Mouse (Mus musculus) T-helper 17 cell (primary cell): Measurements from ENCODE around the gene Sv2b.

Experiments used
- in situ Hi-C, 2 experiments: fragments of 300-600 bp; cut with MboI, MseI; formaldehyde crosslinking; loops; 1 replicate in 1 of 2; 2 replicates in 1 of 2; pipeline ENCODE4 v1.15.1; 2025; ENCODE audit warnings: high pct_unique_total_duplicates in 2 of 2

The Sv2b gene

GRCm38 (mm10) chr7:75292246-75292645 lies 16.8 kb downstream of the Sv2b start:
- in situ Hi-C loops: no loop called here

- in situ Hi-C loops: no loop called here
Measured at GRCm38 (mm10) chr7:75290554-75290953, 18.5 kb downstream of the Sv2b start.

GRCm38 (mm10) chr7:75287237-75287636 lies 21.8 kb downstream of the Sv2b start:
- in situ Hi-C loops: no loop called here

- in situ Hi-C loops: no loop called here
Measured at GRCm38 (mm10) chr7:75282951-75283350, 26.1 kb downstream of the Sv2b start.

- in situ Hi-C loops: no loop called here
Measured at GRCm38 (mm10) chr7:75282080-75282650, 26.9 kb downstream of the Sv2b start.

- in situ Hi-C loops: no loop called here
Measured at GRCm38 (mm10) chr7:75281106-75281505, 28.0 kb downstream of the Sv2b start.

GRCm38 (mm10) chr7:75277847-75278246 lies 31.2 kb downstream of the Sv2b start:
- in situ Hi-C loops: no loop called here

DNA sequence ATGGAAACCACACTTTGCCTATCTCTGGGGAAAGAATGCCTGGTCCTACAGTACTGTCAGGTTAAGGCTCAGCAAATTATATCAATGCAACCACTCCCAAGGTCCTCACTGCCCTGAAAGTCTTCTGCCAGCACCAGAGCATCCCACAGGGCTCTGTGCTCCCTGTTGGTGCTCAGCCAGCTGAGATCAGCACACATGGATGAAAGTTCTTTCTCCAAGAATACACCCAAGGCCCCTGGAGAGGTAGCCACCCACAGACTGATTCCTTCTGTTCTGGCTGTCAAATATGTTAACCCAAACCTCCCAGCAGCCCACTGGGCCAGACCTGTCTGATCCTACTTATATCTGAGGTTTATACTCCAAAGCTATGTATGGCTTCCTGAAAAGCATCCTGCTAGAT lies 32.3 kb downstream of the Sv2b start:
- in situ Hi-C loops: no loop called here

DNA sequence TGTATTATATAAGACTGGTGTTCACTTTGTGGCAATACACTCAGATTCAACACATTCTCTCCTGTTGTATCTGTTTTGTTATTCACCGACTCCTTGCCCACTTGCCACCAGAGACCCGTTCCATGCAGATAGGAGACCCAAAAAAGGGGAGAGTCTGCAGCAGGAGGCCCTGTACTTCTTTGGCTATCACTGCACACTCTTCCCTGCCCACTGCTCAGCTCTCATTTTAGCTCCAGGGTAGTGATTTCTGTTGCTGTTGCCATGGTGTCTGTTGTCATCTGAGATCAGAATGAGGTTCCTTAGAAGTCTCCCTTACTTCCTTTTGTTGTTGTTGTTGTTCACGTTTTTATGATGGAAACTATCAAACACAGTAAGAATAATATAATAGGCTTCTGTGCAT lies 34.5 kb downstream of the Sv2b start:
- in situ Hi-C loops: no loop called here

GRCm38 (mm10) chr7:75273633-75274032 lies 35.4 kb downstream of the Sv2b start:
- in situ Hi-C loops: no loop called here

- in situ Hi-C loops: no loop called here
Measured at GRCm38 (mm10) chr7:75271921-75272381, 37.1 kb downstream of the Sv2b start.

- in situ Hi-C loops: no loop called here
Measured at GRCm38 (mm10) chr7:75271306-75271705, 37.8 kb downstream of the Sv2b start.

- in situ Hi-C loops: no loop called here
Measured at GRCm38 (mm10) chr7:75267236-75267635, 41.8 kb downstream of the Sv2b start.

- in situ Hi-C loops: no loop called here
Measured at GRCm38 (mm10) chr7:75265241-75265640, 43.8 kb downstream of the Sv2b start.

DNA sequence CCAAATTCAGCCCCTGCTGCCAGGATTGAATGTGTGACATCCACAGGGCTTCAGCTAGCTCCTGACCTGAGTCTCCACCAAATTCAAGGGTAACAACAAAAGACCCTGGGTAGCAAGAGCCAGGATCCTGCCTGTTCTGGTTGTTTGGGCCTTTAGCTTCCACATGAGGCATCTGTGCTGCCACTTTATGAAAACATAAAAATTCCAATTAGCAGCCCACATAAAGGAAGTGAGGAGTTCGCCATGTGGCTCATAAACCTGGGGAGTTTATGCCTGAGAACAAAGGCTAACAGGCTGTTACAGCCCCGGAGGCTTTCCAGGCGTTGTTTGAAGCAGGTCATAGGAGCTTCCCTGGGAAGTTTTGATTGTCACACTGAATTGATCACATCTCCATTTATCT lies 49.1 kb downstream of the Sv2b start:
- in situ Hi-C loops: loop anchor here in 1 of 2 experiments (5.0 kb wide), 1 partner anchor 538 kb away; no protein-coding TSS in a partner anchor

DNA sequence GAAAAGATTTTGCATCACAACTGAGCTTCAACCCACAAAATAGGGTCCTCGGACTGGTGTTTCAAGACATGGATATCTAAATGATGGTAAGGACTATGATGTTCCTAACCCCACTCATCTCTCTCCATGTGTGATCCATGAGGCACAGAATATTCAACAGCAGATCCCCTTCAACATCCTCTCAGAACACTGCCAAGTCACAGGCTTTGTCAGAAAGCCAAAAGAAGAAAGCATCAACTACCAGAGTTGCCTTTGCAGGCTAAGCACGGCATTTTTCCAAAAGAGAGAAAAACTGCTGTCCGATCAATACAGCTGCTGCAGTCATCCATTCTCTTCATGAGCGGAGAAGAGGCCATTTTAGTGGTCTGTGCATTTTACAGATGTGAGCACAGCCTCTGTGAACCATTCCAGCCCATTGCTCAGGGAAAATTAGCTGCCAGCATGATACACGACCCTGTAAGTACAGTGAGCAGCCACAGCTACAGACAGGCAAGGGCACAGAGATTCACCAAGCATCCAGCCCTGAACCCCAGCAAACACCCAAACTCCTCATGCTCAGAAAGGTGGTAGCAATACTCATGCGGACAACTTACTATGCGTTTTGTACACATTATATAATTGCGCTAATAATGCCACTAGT lies 55.3 kb downstream of the Sv2b start:
- in situ Hi-C loops: no loop called here

- in situ Hi-C loops: loop anchor here in 1 of 2 experiments (10.0 kb wide), 1 partner anchor 1744 kb away; no protein-coding TSS in a partner anchor
Measured at GRCm38 (mm10) chr7:75240754-75241507, 68.1 kb downstream of the Sv2b start.

DNA sequence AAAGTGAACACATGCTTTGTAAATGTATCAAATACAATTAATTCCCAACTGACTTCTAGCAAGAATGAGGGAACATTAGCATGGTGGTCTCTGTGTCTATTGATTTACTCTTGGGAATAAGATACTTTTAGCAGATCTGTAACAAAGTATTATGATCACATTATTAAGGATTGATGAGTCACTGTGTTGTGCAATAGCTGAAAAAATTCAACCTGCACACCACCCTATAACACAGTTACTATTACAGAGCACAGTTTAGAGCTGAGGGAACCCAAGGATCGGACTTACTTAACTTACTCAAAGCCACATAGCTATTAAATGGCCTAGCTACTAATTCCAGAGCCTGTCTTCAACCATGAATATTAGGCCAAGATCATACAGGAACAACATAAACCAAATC lies 72.7 kb downstream of the Sv2b start:
- in situ Hi-C loops: no loop called here

DNA sequence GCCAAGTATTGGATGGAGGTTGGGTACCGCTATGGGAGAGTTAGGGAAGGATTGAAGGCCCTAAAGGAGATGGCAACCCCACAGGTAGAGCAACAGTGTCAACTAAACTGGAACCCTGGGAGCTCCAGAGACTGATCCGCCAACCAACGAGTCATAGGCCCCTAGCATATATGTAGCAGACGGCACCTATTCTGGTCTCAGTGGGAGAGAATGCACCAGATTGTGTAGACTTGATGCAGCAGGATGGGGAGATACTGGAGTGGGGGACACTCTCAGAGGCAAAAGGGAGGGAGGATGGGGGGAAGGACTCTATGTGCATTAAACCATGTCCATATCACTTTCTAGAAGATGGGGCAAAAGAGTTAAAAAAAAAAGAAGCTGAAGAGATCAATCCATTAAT lies 84.9 kb downstream of the Sv2b start:
- in situ Hi-C loops: no loop called here

DNA sequence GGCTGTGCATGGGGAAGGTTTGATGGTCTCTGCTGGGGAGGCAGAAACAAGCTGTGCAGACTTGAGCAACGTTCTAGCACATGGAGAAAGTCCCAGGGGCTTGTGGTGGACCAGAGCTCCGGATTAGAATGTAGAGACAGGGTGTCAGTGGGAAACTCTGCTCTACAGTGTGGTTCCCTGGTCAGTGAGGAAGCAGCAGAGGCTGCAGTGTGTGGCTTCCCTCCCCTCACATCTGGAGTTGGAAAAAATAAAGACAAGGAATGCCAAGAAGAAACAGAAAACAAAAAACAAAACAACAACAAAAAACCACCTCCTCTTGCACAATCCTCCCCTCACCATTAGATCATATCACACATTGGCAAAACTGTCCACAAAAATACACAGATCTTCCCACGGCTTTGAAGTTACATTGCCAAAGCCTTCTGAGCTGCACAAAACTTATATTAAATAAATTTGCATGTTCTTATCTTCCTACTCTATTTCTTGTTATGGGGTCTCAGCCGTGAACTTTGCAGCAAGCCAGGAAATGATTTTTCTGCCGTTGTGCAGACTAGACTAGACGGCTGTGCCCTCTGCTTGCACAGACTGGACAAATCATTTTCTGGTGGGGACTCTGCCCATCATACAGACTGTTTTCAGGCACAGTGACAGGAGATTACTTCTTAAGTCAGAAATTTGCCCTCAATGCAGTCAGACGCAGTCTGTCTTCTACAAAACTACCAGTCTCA lies 86.2 kb downstream of the Sv2b start:
- in situ Hi-C loops: no loop called here

DNA sequence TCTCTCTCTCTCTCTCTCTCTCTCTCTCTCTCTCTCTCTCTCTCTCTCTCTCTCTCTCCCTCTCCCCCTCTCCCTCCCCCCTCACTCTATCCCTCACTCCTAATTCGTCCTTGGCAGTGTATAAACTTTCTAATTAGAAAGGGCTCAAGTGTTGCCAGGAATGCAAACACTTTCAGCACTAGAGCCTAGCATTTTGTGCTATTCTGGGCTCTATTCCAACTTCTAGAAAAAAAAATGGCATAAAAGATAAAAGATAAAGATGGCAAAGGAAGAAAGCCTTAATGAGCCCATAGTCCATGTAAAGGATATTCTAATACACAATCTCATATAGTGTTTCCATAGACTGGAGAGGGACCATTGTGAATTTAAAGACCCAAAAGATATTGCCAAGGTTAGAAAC lies 88.3 kb downstream of the Sv2b start:
- in situ Hi-C loops: no loop called here

GRCm38 (mm10) chr7:75220296-75220695 lies 88.8 kb downstream of the Sv2b start:
- in situ Hi-C loops: no loop called here
